Mouse (Mus musculus): Measurements from ENCODE around the gene Rap2b.

Gene Rap2b

DNA sequence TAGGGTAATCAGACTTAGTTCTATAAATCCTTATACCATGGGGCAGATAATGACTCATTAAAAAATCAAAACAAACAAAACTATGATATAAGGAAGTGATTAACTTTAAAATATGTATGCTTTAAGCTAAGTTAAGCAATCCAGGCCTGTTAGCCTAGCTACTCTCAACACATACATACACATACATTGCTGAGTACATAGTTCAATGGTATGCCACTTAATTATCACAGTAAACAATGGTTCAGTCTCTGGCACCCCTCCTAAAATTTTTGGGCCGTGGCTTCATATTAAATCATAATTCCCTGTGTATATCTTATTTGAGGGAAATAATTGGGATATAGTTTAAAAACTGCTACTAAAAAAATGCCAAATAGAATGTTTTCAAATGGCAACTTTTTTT, at the start of gene Rap2b:
TSS of gene Rap2b (plus strand) at position 301 of the 400 bp plus-strand sequence.
- no peak for DNase-seq (ENCODE audit: low spot score in 2 of 2)

DNA sequence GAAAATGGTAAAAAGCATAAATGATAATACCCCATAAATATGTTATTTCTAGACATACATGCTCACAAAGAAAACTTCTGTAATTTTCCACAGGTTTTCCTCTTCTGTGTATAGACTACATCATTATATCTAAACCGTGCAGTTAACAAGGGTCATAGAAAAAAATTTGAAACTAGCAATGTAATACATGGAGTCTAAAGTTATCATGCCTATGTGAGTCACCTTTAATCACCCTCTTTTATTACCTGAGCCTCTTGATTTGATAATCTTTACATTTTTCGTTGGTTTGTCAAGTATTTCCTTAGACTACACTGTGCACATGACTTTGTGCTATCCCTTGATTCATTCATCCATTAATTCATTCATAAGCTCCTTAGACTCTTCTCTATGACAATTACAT, 46.4 kb upstream of the Rap2b start:
- DNase-seq (ENCODE audit: low spot score in 2 of 2), result no peak

DNA sequence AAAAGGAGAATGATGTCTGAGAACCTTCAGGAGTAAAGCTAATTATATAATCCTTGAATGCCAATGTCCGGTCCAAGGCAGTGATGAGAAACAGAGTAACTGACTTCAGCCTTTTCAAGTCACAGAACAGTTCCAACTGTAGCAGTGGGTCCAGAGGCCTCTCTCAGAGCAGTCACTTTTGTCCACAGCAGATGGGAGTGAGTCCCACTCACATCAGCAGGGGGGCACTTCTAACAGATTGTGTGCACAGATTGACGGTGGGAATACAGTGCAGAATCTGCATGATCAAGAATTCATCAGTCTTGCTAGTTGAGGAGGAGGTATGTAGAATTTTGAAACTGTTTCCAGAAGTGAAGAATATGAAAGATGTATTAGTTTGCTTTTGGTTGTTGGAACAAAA, 41.4 kb upstream of the Rap2b start:
- DNase-seq (ENCODE audit: low spot score in 2 of 2), result no peak

- no peak for DNase-seq (ENCODE audit: low spot score in 2 of 2)
Measured at GRCm38 (mm10) chr3:61321632-61322031, 39.8 kb upstream of the Rap2b start.

- DNase-seq (ENCODE audit: low spot score in 2 of 2), result no peak
Measured at GRCm38 (mm10) chr3:61336205-61336604, 25.2 kb upstream of the Rap2b start.

DNA sequence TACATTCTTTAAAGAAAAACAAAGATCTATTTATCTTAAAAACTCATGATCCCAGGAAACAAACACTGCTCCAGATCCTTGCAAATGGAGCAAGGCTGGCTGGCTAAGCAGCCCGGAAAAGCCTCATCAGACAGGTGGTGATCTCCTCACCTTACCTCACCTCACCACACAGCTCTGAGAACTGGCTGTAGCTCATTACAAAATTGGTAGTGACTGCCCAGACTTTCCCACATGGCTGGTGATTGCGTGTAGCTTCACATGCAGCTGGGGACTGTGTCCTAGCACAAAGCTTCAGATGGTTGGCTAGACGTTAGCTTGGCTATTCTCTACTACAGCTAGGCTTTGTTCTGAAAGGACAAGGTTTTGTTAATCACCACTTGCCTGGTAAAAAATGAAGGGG, 24.2 kb upstream of the Rap2b start:
- DNase-seq (ENCODE audit: low spot score in 2 of 2), result no peak

DNA sequence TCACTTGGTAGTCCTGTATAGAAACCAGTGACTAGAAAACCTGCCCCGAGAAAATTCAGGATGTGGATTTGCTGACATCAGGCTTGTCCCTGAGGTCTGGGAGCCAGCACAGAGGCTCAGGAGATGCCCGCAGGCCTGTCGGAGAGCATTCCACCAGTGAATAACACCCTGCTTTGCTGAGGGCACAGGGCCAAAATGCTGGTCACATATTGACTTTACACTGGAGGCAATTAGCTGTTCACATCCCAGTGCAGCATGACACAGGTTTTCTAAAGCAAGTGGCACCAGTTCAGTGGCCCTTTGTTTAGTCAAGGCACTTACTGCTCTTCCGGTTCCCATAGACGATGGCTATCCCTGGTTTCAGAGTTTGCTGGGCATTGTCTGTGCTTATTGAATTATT, 21.1 kb upstream of the Rap2b start:
- DNase-seq (ENCODE audit: low spot score in 2 of 2), result no peak

DNA sequence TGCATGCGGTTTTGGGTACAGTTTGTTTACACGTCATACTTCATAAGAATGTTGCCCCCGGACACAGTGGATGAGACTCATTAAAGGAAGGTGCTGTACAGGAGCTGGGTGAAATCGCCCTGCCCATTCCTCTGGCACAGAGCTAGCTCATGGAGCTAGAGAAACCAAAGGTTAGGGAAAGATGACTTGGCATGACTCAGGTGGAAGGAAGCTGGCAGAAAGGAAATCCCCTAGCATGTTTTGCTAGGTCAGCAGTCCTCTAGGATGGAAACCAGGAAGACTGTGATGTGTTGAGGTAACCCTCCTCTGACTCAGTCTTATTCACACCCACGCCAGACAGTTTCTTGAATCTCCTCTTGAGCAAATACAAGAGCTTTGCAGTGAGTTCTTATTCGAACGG, 17.4 kb upstream of the Rap2b start:
- no peak for DNase-seq (ENCODE audit: low spot score in 2 of 2)

- no peak for DNase-seq (ENCODE audit: low spot score in 2 of 2)
Measured at GRCm38 (mm10) chr3:61345636-61346035, 15.8 kb upstream of the Rap2b start.

DNA sequence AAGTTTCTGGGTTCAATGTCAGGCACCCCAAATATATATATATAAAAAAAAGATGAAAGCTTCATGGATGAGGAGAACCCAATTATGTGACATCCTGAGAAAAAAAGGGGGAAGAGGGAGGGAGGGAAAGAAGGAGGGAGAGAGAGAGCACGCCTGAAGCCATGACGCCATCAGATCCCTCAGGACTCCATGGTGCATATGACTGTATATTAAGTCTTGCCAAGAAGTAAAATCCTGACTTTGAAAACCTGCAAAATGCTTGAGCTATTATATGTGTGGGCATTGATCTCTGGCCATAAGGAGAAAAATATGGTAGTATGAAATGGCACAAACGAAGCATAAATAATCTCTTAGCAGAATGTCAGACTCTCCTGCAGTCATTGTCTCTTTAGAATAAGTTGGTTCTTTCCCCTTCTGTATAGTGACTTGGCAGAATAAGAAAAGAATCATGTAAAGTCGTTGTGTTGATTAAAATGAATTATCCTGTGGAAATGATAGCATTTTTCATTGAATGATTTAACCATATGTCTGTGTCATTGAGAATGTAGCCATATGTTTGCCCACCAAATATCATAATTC, 13.3 kb upstream of the Rap2b start:
- no peak for DNase-seq (ENCODE audit: low spot score in 2 of 2)

- no peak for DNase-seq (ENCODE audit: low spot score in 2 of 2)
Measured at GRCm38 (mm10) chr3:61349433-61349832, 12.0 kb upstream of the Rap2b start.

- no peak for DNase-seq (ENCODE audit: low spot score in 2 of 2)
Measured at GRCm38 (mm10) chr3:61355464-61355863, 6.0 kb upstream of the Rap2b start.

DNA sequence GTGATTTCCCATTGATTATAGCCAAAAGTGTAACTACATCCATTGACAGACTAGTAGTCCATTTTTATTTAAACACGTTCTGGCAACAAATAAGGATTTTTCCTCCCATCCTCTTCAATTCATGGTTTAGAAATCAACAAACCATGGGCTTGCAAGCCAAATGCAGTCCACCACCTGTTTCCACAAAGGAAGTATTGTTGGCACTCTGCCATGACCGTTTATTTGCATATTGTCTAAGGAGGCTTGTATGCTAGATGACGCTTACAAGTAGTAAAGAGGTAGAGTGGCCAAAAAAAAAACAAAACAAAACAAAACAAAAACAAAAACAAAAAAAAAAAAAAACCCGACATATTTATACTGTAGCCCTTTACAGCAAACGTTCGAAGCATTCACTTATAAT, 3.3 kb upstream of the Rap2b start:
- DNase-seq (ENCODE audit: low spot score in 2 of 2), result no peak

DNA sequence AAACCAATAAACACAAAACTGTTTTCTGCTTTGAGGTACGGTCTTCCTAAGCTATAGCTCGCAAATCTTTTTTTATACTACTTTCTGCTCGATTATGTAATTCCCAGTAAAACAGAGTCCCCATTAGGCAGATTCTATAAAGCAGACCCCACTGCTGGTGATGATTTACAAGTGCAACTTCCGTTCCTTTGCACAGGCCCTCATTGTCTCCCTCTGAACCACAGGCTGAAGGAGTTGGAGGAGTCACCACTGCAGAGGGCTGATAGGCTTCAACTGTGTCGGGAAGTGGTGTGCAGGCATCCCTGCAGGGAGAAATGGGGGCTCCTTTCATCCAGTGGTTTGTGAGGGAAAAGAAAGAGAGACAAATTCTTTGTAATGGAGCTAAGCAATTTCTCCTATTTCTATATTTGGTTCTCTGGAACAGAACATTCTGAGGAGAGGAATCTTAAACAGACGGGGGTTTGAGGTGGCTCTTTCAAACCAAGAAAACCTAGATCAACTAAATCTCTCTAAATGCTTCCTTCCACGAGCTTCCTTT, 2.6 kb upstream of the Rap2b start:
- DNase-seq (ENCODE audit: low spot score in 2 of 2), result no peak

- DNase-seq (ENCODE audit: low spot score in 2 of 2), result no peak
Measured at GRCm38 (mm10) chr3:61362821-61363160, 1.4 kb downstream of the Rap2b start.

DNA sequence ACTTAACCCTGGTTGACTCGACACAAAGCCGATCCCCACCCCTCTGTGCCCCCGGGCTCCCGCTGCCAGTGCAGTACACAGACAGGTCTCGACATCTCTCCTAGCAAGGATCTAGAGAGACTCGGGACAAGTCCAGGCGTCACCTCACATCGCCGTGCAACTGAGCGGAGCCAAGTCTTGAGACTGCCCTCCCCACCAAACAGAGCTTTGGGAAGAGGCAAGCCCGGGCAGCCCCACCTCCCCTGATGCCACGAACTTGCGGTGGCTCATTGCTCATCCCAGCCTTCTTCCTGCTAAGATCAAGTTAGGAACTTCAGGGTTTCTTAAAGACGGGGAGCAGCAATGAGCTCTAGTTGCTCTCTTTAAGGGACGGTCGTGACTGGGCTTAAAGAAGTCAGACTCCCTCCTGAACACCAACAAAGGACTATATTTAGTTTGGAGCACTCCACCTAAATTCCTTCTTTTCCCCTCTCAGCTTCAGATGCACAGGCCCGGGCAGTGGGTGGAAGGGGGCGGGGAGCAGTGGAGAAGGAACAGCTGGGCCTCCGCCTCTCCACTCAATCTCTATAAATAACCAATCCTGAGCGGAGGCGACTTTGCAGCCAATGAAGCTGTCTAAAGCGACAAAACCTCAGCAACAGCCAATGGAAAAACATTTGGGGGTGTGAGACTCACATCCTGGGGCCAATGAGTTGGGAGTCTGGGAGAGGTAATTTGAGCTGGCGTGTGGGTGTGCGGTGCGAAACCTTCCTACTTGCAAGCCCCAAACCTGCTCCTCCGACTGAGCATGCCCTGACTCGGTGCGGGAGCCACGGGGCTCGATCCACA, 1.9 kb downstream of the Rap2b start:
- peak; percentile 80 to 86 for DNase-seq (ENCODE audit: low spot score in 2 of 2)

GRCm38 (mm10) chr3:61363989-61364660, 2.7 kb downstream of the Rap2b start:
- DNase-seq (ENCODE audit: low spot score in 2 of 2), result peak; percentile 91 to 96

DNA sequence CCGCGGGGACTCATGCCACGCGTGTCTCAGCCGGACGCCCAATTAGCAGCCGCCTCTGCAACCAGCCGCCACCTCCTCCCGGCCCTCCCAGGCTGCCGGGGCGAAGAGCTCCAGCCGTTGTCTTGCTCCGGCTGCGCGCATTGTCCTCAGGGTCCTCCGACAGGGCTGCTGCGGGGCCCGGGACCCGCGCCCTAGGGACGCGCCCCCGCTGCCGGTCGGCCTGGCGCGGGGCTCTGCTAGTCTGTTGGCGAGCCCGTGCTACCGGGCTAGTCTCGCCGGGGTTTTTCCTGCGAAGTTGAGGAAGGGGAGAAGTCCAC, 3.2 kb downstream of the Rap2b start:
- DNase-seq (ENCODE audit: low spot score in 2 of 2), result no peak

GRCm38 (mm10) chr3:61364978-61365778, 3.7 kb downstream of the Rap2b start:
- peak; percentile 38 to 42 for DNase-seq (ENCODE audit: low spot score in 2 of 2)

- peak; percentile 13 to 30 for DNase-seq (ENCODE audit: low spot score in 2 of 2)
Measured at GRCm38 (mm10) chr3:61365779-61366373, 4.4 kb downstream of the Rap2b start, which contains the start of gene B430305J03Rik. Gene B430305J03Rik, minus strand, starts transcription at chr3:61365951.

- DNase-seq (ENCODE audit: low spot score in 2 of 2), result no peak
Measured at GRCm38 (mm10) chr3:61368446-61368845, 7.0 kb downstream of the Rap2b start.

GRCm38 (mm10) chr3:61376001-61376400, 14.6 kb downstream of the Rap2b start:
- no peak for DNase-seq (ENCODE audit: low spot score in 2 of 2)
